Mouse (Mus musculus) embryonic fibroblast, embryonic 13.5 days (primary cell): ENCODE measurements at regions not wholly inside any gene's neighbourhood (a gene's known extent, or its start where the extent isn't known, plus 50 kb on each side); places are given as distances from the start of the nearest gene placed in this dataset.

Experiments
- H3K27ac ChIP-seq: 2 replicates; pipeline ENCODE4 v1.5.1; 2012; ENCODE audit warnings: low read length, control low read depth, inconsistent platforms; ENCODE audit not compliant: insufficient read depth
- H3K4me1 ChIP-seq: 2 replicates; pipeline ENCODE4 v1.6.1; 2011; ENCODE audit warnings: low read length; ENCODE audit not compliant: control insufficient read depth, insufficient read depth
- H3K4me3 ChIP-seq: 2 replicates; pipeline ENCODE4 v1.5.1; 2011; ENCODE audit warnings: mild to moderate bottlenecking, control low read depth, low read length; ENCODE audit not compliant: insufficient read depth
- CTCF ChIP-seq: IDR thresholded peaks from 2 replicates; pipeline ENCODE4 v1.5.1; 2011; ENCODE audit warnings: mild to moderate bottlenecking, control low read depth, low read length, moderate library complexity, borderline replicate concordance; ENCODE audit not compliant: insufficient read depth
- POLR2A ChIP-seq: IDR thresholded peaks from 2 replicates; pipeline ENCODE4 v1.6.1; 2011; ENCODE audit warnings: low read depth, mild to moderate bottlenecking, control low read depth, low read length, moderate library complexity

- Histone ChIP-seq H3K4me1 (no peaks in the 10 kb centered on the region), H3K4me3 (no peak overlapping the region), H3K27ac (no peak overlapping the region)
- TF ChIP-seq POLR2A (no peak), CTCF (no peak)
These were observed 185.2 kb downstream of the Sucnr1 start for GRCm38 (mm10) chr3:60266666-60267415.

- Histone ChIP-seq H3K27ac (no peak overlapping the region), H3K4me1 (no peaks in the 10 kb centered on the region), H3K4me3 (no peak overlapping the region)
- TF ChIP-seq POLR2A (no peak), CTCF (no peak)
These were observed 185.9 kb downstream of the Sucnr1 start for GRCm38 (mm10) chr3:60267416-60268174.

- TF ChIP-seq POLR2A, result no peak
- TF ChIP-seq CTCF, result no peak
- H3K4me3 ChIP-seq, result no peak overlapping the region
- H3K4me1 ChIP-seq, result no peaks in the 10 kb centered on the region
- H3K27ac ChIP-seq, result no peak overlapping the region
These were observed 188.8 kb downstream of the Sucnr1 start for GRCm38 (mm10) chr3:60270463-60270862.

GRCm38 (mm10) chr3:60273744-60274143 is 192.1 kb downstream of the Sucnr1 start:
- no peak overlapping the region for H3K27ac ChIP-seq
- no peak for TF ChIP-seq POLR2A
- TF ChIP-seq CTCF, result no peak
- no peak overlapping the region for H3K4me3 ChIP-seq
- no peaks in the 10 kb centered on the region for H3K4me1 ChIP-seq

GRCm38 (mm10) chr3:60275249-60275838 is 193.7 kb downstream of the Sucnr1 start:
- Histone ChIP-seq H3K27ac (no peak overlapping the region), H3K4me3 (no peak overlapping the region), H3K4me1 (no peaks in the 10 kb centered on the region)
- TF ChIP-seq POLR2A (no peak), CTCF (no peak)

- TF ChIP-seq CTCF (no peak), POLR2A (no peak)
- no peak overlapping the region for H3K27ac ChIP-seq
- H3K4me1 ChIP-seq, result no peaks in the 10 kb centered on the region
- H3K4me3 ChIP-seq, result no peak overlapping the region
These were observed 194.8 kb upstream of the Mbnl1 start for GRCm38 (mm10) chr3:60277791-60278190.

- Histone ChIP-seq H3K27ac (no peak overlapping the region), H3K4me1 (no peaks in the 10 kb centered on the region), H3K4me3 (no peak overlapping the region)
- no peak for TF ChIP-seq CTCF
- TF ChIP-seq POLR2A, result no peak
These were observed 191.4 kb upstream of the Mbnl1 start for GRCm38 (mm10) chr3:60281229-60281628.

GRCm38 (mm10) chr3:60281959-60282495 is 190.6 kb upstream of the Mbnl1 start:
- TF ChIP-seq POLR2A (no peak), CTCF (no peak)
- no peak overlapping the region for H3K4me3 ChIP-seq

GRCm38 (mm10) chr3:60292142-60292541 is 180.5 kb upstream of the Mbnl1 start:
- H3K4me1 ChIP-seq, result no peaks in the 10 kb centered on the region
- H3K4me3 ChIP-seq, result no peak overlapping the region
- TF ChIP-seq POLR2A, result no peak
- TF ChIP-seq CTCF, result no peak
- H3K27ac ChIP-seq, result no peak overlapping the region

More at GRCm38 (mm10) chr3:60281959-60282495, 190.6 kb upstream of the Mbnl1 start:
- Histone ChIP-seq H3K27ac (no peak overlapping the region), H3K4me1 (no peaks in the 10 kb centered on the region)

- Histone ChIP-seq H3K4me3 (no peak overlapping the region), H3K4me1 (no peaks in the 10 kb centered on the region), H3K27ac (no peak overlapping the region)
- TF ChIP-seq CTCF (no peak), POLR2A (no peak)
These were observed 179.7 kb upstream of the Mbnl1 start for GRCm38 (mm10) chr3:60292940-60293339.
